ENCODE assay signal across 9 mouse cellular contexts in the genomic region with DNA sequence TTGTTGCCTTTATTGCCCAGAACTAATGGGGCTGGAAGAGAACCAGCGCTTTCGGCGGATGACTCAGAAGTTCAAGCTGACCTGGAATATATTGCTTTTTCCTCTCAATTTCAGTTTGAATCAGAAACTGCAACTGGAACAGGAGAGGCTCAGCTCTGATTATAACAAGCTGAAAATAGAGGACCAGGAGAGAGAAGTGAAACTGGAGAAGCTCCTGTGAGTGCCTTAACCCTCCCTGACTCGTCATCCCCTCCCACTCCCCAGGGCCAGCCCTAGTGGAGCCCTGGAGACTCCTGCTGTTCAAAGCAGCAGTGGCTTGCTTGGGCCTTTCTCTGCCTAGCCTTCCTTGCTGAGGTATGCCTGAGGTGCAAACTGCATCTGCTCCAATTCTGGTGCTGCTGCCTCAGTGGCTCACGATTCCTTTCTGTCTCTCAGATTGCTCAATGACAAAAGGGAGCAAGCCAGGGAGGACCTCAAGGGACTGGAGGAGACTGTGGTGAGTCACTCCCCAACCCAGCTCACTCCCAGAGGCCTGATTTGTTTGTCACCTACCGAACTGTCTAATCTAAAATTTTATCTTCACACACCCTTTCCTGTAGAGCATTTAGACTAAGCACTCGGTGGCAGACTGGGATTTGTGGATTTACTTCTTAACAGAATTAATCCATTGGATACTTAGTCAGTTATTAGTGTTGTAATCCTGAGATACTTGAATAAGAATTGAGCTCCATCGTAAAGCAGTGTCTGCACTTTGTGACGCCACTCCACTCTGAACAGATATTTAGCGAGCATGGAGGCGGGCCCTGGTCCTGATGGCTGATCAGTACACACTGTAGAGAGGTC. TPM values are rescaled to one million over a fixed set of nuclear protein-coding genes. Genes with fewer than 3 reads are reported as not detected.
A peak's percentile ranks its signal among the peaks of the same experiment; 100 is the strongest.
DNase-seq lines count a peak whose midpoint lies in the region; ATAC-seq and TF ChIP-seq lines count a peak whose summit lies in the region.
"Had no signal": no experiment of that assay in that cellular context is flagged by ENCODE, and none has a peak within 500 bp of the region (broad histone marks: within the 10 kb centered on the region; RNA-seq: fewer than 3 reads in every experiment).

No protein-coding gene starts in this region.

- peaks cover 23% of the 10 kb centered on the region for H3K4me1 ChIP-seq in midbrain, embryonic 12.5 days
- no peaks in the 10 kb centered on the region for H3K4me1 ChIP-seq in midbrain, postnatal 0 days (ENCODE audit: insufficient read depth, low read length)
- H3K4me1 ChIP-seq in hindbrain, embryonic 16.5 days (ENCODE audit: control insufficient read depth, insufficient read depth, low read depth, low read length): peaks cover 40% of the 10 kb centered on the region
- peaks cover 19% of the 10 kb centered on the region for H3K4me1 ChIP-seq in stomach, embryonic 15.5 days

- H3K27ac ChIP-seq in midbrain, embryonic 12.5 days (replicated peaks): peak overlapping the region; percentile 35; the same call in 1 of the 2 replicates
- H3K27ac ChIP-seq in midbrain, postnatal 0 days (ENCODE audit: low read depth, low read length): no peak overlapping the region
- peak overlapping the region; percentile 55 for H3K27ac ChIP-seq in hindbrain, embryonic 16.5 days (ENCODE audit: low read depth, low read length)
- H3K27ac ChIP-seq in stomach, embryonic 15.5 days: peak overlapping the region; percentile 44; the same call in 1 of the 2 replicates

- peaks cover 76% of the 10 kb centered on the region for H3K36me3 ChIP-seq in midbrain, embryonic 12.5 days
- peaks cover 11% of the 10 kb centered on the region; the same call in 1 of the 2 replicates for H3K36me3 ChIP-seq in midbrain, postnatal 0 days (ENCODE audit: insufficient read depth, low read length)
- H3K36me3 ChIP-seq in hindbrain, embryonic 16.5 days (ENCODE audit: control insufficient read depth, insufficient read depth, low read length): peaks cover 9% of the 10 kb centered on the region; the same call in 1 of the 2 replicates
- H3K36me3 ChIP-seq in stomach, embryonic 15.5 days: no peaks in the 10 kb centered on the region

- no peak for TF ChIP-seq CTCF in midbrain, postnatal 0 days (IDR thresholded peaks at IDR 0.05)

- H3K9me3 ChIP-seq in midbrain, embryonic 12.5 days: no peaks in the 10 kb centered on the region
- H3K9me3 ChIP-seq in midbrain, postnatal 0 days (ENCODE audit: low read length): no peaks in the 10 kb centered on the region
- H3K9me3 ChIP-seq in hindbrain, embryonic 16.5 days (ENCODE audit: control insufficient read depth, low read length): no peaks in the 10 kb centered on the region
- H3K9me3 ChIP-seq in stomach, embryonic 15.5 days: no peaks in the 10 kb centered on the region

- H3K4me3 ChIP-seq in midbrain, embryonic 12.5 days: no peak overlapping the region
- H3K4me3 ChIP-seq in midbrain, postnatal 0 days (ENCODE audit: low read depth, low read length): no peak overlapping the region
- no peak overlapping the region for H3K4me3 ChIP-seq in hindbrain, embryonic 16.5 days (ENCODE audit: low read length)
- H3K4me3 ChIP-seq in stomach, embryonic 15.5 days (replicated peaks): no peak overlapping the region; the same call in 1 of the 2 replicates

- DNase-seq in frontal cortex, postnatal 14 days (ENCODE audit: low spot score in 2 of 2): no peak
- no peak for DNase-seq in midbrain, postnatal 0 days (ENCODE audit: low spot score)
- DNase-seq in thymus, postnatal 14 days: no peak
- no peak for DNase-seq in ovary, postnatal 10 days (ENCODE audit: low spot score)

- no peak overlapping the region for H3K9ac ChIP-seq in midbrain, embryonic 12.5 days (replicated peaks)
- H3K9ac ChIP-seq in midbrain, postnatal 0 days (replicated peaks; ENCODE audit: low read length, poor library complexity, severe bottlenecking): no peak overlapping the region
- H3K9ac ChIP-seq in hindbrain, embryonic 16.5 days (ENCODE audit: low read depth, low read length): no peak overlapping the region
- H3K9ac ChIP-seq in stomach, embryonic 15.5 days: no peak overlapping the region

- no peak overlapping the region for H3K4me2 ChIP-seq in midbrain, embryonic 12.5 days (replicated peaks)
- H3K4me2 ChIP-seq in midbrain, postnatal 0 days (ENCODE audit: low read depth, low read length, poor library complexity, severe bottlenecking): no peak overlapping the region
- H3K4me2 ChIP-seq in hindbrain, embryonic 16.5 days (ENCODE audit: low read length): no peak overlapping the region
- peak overlapping the region; percentile 25; the same call in 1 of the 2 replicates for H3K4me2 ChIP-seq in stomach, embryonic 15.5 days

- WGBS in midbrain, embryonic 12.5 days: 60% methylated on average over 11 of the region's 11 CpGs
- 44% methylated on average over 11 of the region's 11 CpGs for WGBS in midbrain, postnatal 0 days
- WGBS in hindbrain, embryonic 16.5 days: 60% methylated on average over 11 of the region's 11 CpGs
- 47% methylated on average over 11 of the region's 11 CpGs for WGBS in stomach, embryonic 15.5 days

- no peaks in the 10 kb centered on the region for H3K27me3 ChIP-seq in midbrain, embryonic 12.5 days
- H3K27me3 ChIP-seq in midbrain, postnatal 0 days (ENCODE audit: insufficient read depth, low read length): no peaks in the 10 kb centered on the region
- no peaks in the 10 kb centered on the region for H3K27me3 ChIP-seq in hindbrain, embryonic 16.5 days (replicated peaks; ENCODE audit: control insufficient read depth, insufficient read depth, low read length)
- H3K27me3 ChIP-seq in stomach, embryonic 15.5 days (replicated peaks): no peaks in the 10 kb centered on the region

- ATAC-seq in frontal cortex, adult (ENCODE audit: low TSS enrichment): peak; percentile 14; the same call in 1 of the 2 replicates
- ATAC-seq in midbrain, embryonic 12.5 days (ENCODE audit: low FRiP score, low read depth): no peak
- ATAC-seq in midbrain, postnatal 0 days (ENCODE audit: low FRiP score): no peak
- no peak for ATAC-seq in hindbrain, embryonic 16.5 days
- ATAC-seq in stomach, embryonic 15.5 days (ENCODE audit: insufficient read depth, low FRiP score, low read depth): 0 out of 2 replicates have a peak, but pooled peaks have one; percentile 13
- ATAC-seq: inflammation-experienced regulatory T-cells, adult 6 months had no signal

RNA-seq across cellular contexts. Expression of a gene that starts 43.0 kb away (rescaled TPM):
- polyA plus RNA-seq in midbrain, embryonic 12.5 days (2016; fragmentation: Nextera tagmentation; extraction: Ambion mirVana): 0.42 and 0.89 TPM in 2 replicates
- 18.6 and 22.5 TPM in 2 replicates for total RNA-seq in midbrain, postnatal 0 days (2014; rRNA removed)
- 28.1 and 31.1 TPM in 2 replicates for polyA plus RNA-seq in midbrain, postnatal 0 days (2015; fragmentation: Nextera tagmentation; extraction: Ambion mirVana)
- polyA plus RNA-seq in hindbrain, embryonic 16.5 days (2015; fragmentation: Nextera tagmentation; extraction: Ambion mirVana): 15.6 and 18.8 TPM in 2 replicates
- polyA plus RNA-seq in stomach, embryonic 15.5 days (2015; fragmentation: Nextera tagmentation; extraction: Ambion mirVana): 18.0 and 18.1 TPM in 2 replicates

Comparison
In these comparisons a context has a peak if more than half of its experiments do, and no peak if none do; other contexts are left out.
1. ATAC-seq: peak in frontal cortex, adult (single experiment) and stomach, embryonic 15.5 days (single experiment); none in midbrain, embryonic 12.5 days (single experiment), midbrain, postnatal 0 days (single experiment) and hindbrain, embryonic 16.5 days (single experiment).